Mouse (Mus musculus) thymus, adult 18-20 months (tissue): Measurements from ENCODE around the gene Lrrc4.

ENCODE experiments used
- DNase-seq, 2 experiments: peaks; one replicate each; pipeline ENCODE4 v3.0.0; 2022; ENCODE audit warnings: mixed read lengths in 2 of 2

Lrrc4 gene

DNA sequence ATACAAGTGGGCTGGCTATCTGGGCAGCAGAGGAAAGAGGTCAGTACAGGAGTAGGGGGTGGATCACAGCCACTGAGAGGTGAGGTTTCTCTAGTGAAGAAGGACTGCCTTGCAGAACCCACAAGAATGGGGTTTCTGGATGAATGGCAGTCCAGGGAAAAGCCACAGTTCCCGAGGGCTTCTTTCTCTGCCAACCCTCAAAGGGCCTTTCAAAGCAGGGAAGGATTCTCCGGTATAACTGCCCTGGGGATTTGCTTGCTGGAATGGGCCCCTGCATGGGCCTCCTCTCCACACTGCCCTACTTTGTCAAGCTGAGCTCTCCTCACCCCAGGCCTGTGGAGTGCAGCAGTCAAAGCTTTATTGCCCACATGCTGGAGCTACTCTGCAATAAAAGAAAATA, 22.1 kb upstream of the Lrrc4 start:
- DNase-seq: no peak

DNA sequence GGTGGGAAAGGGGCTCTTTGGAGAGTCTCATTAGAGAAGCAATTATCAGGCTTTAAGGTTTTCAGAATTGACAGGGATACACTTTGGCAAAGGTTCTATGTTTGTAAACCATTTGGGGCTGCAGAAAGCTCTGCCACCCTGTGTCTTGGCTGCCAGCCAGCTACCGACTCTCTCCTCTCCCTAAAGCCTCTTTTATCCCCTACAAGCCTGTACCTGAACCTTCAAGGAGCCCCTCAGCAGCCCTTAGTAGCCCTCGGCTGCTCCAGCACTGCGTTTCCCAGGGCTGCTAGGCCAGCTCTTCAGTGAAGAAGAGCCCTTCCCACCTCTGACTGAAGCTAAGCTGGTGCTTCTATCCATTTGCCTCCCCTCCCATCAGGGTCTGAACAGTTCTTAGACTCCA, 21.6 kb upstream of the Lrrc4 start:
- no peak for DNase-seq

DNA sequence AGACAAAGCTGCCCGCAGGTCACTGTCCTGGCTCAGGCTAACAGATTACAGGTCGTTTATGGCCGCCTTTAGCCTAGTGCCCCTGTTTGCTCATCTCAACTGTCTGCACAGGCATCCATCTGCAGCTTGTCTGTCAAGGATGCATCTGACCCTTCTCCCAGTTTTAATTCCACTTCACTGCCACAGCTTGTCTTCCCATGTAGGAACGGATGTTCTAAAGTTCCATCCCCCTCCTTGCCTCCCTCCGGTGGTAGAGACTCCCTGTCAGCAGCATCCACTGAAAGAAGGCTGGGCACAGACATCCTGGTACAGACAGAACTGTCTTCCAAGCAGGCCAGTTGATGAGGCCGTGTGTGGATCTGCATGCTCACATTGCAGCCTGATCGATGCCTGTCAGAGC, 20.8 kb upstream of the Lrrc4 start:
- no peak for DNase-seq

DNA sequence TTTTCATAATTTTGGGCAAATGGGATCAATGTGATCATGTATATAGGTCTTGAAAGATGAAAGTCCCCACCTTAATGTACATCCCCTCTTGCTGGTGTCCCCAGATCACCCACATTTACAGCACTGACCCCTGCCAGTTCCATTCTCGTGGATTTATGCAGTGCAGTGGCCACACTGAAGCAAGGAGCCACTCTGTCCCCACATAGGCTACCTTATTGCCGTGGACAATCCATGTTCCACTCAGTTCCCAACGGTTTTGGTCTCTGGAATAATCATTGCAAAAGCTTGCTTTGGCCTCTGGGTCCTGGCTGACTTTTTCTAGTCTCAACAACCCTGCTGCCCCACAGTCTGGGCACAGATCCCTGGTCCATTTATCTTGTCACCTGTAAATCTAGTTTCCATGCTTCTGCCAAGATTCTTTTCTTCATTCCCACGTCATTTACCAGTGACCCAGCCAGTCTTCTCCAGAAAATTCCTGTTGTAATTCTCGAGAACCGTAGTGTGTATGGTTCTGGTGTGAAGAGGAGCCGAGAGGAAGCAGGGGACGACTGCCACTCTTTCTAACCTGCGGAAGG, 18.9 kb upstream of the Lrrc4 start:
- DNase-seq: no peak

DNA sequence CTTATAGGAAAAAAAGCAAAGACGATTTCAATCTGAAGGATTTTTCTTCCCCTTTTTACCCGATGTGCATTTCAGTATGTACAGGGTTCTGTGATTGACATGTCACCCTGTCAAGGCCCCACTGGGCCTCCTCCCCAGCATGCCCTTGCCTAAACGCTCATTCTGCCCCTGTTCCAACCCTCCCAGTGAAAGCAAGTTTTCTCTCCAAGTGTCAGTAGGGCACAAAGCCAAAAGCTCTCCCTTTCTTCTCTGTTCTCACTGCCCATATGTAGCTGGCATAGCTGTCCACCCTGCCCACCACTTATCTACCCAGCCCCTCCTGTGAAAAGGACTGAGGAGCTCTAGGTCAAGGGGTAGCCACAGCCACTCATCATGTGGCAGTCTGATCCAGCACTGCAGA, 17.8 kb upstream of the Lrrc4 start:
- DNase-seq: no peak

DNA sequence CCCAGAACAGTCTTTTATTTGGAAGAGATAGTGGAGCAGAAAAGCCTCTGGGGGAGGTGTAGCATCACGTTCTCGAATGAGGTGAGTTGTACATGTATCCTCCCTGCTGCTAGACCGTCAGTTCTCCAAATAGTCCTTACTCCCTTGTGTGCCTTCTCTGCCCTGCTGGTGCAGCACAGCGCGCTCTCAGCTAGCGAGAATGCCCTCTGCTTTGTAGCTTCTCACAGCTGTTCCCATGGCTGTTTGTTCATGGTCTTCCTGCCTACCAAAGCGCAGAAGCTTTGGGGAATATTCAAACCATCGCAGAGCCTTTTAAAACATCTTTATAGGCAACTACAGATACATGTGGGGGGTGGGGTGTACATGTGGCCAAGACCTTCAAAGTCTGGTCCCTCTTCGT, 17.3 kb upstream of the Lrrc4 start:
- no peak for DNase-seq

DNA sequence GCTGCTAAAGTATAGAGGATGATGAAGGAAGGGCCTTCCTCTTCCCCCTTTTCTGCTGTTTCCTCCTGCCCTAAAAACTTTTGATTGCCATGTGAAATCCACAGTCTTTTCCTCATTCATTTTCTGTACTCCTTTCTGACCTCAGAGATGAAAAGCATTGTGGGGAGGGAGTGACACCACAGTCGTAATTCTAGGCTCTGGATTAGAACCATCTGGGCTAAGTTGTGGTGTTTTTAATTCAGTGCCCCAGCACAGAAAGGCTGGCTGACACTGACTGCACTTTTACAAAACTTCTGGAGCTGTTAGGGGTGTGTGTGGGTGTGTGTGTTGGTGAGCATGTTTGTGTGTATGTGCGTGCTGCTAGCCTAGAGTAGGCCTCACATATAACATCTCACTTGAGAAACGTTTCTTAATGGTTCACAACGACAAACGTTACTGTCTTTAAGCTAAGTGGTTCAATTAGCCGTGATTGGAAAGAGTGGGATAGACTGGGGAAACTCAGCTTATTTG, 16.8 kb upstream of the Lrrc4 start:
- no peak for DNase-seq

DNA sequence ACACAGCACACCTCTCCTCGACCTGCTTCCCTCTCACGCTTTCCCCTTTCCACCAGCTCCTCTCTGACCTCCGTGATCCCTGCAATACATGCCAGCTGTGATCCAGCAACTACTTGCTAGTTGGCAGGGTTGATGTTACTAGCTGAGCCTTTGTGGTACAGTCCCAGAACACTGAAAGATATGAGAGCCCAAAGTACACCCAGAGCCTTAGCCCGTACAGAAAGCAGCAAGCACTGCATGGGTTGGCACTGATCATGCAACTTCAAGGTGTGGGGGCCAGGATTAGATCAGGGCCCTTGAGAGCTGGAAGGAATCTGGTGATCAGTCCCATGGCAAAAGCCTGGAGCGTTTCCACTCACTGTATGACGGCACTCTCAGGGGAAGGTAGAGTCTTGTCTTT, 16.1 kb upstream of the Lrrc4 start:
- no peak for DNase-seq

DNA sequence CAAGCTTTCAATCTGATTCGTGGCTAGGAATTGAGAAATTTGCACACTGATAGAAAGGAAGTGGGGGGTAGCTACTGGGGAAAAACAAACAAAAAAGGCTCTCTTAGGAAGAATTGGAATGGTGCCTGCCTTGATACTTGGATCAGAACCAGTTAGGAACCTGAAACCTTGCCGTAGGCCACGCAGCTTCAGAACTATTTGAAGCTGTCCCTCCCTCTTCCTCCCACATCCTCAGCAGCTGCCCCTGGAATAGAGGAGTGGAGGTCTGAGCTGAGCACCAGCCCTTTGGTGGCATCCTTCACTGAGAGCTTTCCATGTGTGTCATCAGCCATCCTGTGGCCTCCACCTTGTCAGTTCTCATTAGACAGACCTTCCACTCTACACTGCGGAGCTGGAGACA, 14.1 kb upstream of the Lrrc4 start:
- DNase-seq: no peak

DNA sequence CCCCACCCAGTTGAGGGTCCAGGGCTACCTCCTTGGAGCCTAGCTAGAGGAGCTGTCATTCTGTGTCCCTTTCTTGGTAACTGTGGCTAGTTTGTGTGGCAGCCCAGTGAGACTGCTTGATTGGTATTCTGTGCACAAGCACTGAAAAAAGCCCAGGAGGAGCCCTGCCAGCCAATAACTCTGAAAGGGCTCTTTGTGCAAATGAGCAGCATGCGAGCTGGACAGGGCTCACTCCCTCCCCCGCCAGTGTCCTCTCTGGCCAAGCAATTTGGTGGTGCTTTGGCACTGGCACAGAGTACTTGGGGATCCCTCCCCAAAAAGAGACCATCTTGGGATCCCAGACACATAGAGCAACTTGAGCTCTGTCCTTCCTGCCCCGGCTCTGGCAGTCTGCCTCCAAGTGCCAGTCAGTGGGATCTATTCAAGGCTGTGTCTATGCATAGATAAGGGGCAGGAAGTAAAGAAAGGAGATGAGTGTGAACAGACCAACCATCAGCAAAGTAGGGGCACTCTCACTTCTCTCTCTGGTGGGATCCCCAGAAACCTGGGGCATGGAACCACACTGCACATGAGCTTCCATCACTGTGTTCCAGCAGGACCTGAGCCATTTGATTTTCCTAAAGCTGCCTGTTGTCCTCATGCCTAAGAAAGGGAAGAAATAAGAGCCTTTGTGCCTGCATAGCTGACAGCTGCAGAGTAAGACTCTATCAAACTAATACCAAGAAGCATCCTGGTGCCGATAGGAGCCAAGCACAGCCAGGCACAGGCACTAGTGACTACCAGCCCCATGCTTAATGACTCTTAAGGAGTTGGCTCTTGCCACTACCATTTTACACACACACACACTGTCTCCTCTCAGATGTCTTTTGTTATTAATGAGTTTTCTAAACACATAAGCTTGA, 11.1 kb upstream of the Lrrc4 start:
- DNase-seq: no peak

DNA sequence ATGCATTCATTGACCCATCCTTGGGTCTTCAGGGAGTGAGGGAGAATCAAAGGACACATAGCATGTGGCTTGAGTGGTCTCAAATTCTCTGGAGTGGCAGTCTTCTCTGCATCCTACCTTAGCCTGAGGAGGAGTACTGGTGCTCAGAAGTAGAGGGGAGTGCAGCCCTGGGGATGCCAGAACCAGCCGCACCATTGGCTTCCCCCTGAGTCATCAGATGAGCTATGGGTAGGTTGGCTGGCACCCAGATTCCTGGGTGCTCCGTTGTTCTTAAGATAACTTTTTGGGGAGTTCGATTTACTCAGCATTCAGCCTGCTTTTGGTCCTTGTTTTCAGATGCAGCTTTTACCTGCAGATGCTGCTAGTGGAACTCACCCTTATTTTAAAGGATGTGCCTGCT, 10.0 kb upstream of the Lrrc4 start:
- DNase-seq: no peak

DNA sequence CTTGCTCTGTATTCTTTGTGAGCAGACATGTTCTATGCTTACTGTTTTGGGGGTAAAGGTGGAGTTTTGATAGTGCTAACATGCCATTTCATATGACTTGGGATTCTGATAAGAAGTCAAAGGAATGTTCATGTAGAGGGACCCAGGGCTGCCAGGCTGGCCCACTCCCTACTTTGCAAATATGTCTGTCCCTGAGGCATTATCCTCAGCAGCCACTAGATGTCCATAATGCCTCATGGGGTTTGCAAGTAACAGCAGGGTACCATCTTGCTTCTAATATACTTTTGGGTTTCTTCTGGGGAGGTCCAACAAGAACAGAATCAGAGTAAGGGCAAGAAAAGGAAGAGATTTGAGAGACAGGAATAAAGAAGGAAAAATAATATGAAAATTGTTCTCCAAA, 5.1 kb upstream of the Lrrc4 start:
- DNase-seq: no peak

DNA sequence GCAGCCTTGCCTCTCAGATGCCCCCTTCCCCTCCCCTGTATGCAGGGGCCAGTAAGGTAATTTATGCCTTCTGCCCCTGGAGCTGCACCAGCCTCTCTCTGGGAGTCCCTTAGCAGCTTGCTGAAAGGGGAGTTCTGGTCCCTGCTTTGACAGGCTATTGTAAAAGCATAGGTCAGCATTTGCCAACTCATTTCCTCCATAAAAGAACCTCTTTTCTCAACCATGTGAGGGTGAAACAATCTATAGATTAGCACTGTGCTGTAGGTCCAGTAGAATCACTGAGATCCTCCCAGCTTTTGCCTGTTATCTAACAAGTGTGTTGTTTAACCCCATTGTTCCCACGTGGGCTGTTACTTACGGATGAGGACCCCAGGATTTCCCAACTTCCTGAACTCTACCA, 2.5 kb upstream of the Lrrc4 start:
- no peak for DNase-seq

DNA sequence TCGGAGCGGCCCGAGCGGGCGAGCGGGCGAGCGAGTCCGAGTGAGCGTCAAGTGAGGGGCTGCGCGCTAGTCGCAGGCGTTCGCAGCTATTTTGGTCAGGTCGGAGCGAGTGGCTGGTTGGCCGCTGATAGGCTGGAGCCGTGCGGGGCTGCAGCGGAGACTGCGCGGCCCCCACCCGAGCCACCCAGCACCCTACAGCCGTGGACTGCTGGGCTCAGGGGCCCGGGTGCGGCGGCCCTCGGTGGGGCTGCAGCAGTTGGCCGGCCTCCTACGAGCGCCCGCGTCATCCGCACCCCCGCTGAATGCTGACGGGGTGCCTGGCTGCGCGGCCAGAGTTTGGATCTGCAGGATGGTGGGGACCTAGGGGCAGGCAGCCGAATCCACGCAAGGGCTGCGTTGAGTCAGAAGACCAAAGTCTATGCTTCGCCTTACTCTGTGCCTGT, 1.9 kb upstream of the Lrrc4 start:
- DNase-seq: no peak

DNA sequence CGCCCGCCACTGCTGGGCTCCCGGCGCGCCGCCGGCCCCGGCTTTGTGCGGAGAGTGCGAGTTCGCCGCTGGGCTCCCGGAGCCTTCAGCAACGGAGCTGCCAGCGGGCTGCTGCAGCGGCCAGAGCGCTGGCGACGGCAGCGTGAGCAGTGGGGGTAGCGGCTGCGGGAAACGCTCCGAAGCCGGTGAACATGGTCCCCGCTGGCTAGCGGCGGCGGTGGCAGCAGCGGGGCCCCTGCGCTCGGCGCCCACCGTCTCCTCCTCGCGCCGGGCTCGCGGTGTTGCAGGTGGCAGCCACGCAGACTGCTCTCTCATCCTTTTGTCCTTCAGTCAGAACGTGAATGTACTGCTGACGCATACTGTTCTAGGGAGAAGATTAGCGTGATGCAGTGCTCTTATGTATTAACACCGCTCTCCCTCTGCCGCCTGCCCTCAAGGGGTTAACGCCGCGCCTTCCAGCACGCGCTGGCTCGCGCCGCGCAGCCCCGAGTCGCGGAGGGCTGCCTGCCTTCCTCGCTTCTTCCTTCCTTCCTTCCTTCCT, 1.3 kb upstream of the Lrrc4 start:
- DNase-seq: no peak

DNA sequence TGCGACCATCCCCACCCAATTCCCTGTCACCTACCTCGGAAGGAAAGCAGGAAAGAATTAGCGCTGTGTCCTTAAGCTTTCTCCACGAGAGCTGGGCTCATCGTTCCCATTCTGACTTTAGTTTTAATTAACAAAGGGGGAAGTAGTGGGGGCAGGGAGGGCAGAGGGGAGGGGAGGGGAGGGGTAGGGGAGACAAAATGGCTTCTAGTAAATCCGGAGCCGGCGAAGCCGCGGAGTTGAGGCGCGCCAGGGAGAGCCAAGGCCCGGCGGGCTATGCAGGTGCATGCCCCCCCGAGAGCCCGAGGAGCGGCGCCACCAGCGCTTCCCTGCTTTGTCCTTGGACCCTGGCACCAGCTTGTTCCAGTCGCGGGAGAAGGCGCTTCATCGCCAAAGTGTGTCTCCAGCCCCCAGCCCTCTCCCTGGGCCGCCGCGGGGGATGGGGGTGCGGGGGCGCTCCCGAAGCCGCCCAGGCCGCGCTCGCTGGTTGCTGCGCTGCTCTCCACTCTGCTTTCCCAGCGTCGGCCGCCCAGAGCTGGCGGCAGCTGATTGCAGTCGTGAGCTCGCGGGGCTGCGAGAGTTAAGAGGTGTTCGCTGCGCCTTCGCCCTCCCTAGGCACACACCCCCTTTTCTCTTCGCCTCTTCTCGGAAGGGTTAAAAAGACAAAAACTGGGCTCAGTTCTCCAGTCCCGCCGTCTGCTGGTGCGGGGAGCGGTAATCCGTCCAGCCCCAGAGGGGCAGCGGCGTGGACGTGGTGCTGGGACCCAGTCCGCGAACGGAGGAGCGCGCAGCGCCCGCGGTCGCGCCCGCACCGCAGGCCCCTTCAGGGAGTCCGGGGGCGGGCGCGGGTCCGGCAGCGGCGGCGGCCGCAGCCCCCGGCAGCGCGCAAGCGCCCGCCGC, 555 bp upstream of the Lrrc4 start:
- DNase-seq: no peak

DNA sequence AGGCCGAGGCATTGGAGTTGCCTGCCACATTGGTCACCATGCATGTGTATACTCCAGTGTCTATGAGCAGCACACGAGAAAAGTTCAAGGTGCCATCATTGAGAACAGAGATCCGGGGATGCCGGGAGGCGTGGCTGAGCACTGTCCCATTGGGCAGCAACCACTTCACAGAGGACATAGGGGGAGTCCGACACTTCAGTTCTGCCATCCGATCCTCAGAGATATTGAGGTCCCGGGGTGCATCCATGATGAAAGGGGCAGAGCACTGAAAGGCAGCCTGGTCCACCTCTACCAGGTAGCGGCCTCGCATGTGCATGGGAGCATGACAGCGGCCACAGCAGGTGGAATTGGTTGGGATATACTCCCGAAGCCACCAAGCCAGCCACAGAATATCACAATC, 1.2 kb downstream of the Lrrc4 start:
- DNase-seq: no peak

DNA sequence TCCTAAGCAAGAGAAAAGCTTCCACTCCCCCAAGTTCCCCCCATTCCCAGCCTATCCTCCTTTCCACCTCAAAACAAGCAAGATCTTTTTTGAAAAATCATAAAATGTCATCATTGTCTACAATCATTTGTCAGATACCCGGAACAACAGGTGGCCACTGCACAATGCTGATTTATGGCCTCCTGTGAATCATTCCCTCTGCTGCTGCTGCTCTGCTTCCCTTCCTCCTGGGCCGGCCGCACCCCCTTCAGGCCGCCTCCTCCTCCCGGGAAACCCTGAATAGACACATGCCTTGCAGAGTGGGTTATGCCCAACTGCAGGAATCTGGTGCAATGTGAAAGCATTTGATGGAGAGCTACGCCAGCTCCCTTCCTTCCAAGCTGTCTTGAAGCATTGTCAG, 3.0 kb downstream of the Lrrc4 start:
- DNase-seq: no peak

DNA sequence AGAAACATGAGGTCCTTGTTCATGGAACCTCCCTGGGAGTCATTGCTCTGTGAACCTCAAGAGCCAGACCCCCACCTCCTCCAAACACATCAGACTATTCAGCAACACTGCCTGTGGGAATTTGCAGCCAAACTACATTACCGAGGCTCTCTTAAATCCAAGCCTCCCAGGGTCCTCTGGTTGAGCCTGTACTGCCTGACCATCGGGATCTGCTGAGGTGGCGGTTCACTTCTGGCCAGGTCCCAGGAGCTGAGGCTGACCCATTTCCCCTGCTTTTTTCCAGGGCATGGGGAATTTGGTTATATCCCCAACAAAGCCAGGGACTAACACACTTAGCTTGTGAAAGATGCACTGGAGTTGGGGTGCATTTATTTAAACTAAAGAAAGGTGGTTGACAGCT, 4.0 kb downstream of the Lrrc4 start:
- DNase-seq: no peak

DNA sequence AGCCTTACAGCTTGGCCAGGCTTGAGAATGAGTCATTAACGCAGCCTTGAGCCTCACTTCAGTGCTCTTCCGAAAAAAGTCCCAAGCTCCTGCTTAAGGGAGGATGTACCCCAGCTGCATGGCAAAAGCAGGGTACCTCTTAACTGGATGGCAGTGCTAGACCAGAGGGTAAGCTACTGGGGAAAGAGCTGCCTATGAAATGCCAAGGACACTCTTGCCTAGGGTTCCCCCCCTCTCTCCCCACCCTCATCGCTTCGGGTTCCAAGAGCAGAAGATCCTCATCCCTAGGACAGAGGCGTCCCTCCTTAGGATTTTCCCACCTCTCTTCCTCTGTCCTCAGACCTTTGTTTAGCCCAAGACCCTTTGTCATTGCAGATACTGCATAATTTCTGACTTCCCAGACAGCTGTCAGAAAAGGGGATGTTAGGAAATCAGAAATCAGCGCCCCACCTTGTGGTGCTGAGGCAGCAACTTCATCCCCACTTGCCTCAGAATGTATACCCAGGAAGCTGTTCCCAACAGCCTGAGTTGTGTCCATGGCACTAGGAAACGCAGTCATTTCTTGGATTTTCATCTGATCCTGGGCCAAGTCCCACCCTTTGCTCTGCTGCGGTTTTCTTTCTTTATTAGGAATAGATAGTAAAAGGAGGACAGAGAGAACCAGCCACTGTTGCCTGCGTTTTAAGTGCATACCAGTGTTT, 4.7 kb downstream of the Lrrc4 start:
- DNase-seq: no peak

DNA sequence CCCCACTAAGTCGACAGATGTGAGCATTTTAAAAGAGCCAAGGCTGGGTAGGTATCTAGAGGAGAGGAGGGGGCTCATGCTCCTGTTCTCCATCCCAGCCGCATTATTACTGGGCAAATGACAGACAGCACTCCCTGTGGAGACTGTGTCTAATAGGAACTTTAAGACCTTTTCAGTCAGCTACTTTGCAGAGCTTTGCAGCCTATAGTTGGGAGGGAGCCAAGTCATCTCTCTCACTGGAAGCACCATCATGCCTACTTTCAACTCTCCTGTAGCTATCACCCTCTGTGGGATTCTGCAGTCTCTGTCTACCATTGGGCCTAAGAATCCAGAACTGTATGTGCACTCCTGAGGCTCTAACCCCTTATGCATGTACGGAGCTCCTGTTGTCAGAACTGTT, 5.7 kb downstream of the Lrrc4 start:
- DNase-seq: no peak

DNA sequence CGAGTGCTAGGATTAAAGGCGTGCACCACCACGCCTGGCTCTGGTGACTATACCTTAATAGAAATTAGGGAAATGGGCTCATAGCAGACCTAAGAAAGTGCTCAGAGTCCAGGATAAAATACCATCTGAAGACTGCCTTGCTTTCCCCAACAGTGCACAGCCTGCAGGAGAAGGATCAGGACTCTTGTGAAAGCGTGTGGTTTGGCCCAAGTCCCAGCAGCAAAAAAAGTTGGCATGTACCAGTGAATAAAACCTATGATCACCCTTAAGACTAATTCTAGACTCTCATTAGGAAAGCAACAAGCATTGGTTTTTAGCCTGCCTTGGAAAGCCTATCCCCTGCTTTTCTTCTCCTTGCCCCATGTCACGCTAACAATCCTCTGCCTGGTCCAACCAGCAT, 7.7 kb downstream of the Lrrc4 start:
- DNase-seq: no peak

DNA sequence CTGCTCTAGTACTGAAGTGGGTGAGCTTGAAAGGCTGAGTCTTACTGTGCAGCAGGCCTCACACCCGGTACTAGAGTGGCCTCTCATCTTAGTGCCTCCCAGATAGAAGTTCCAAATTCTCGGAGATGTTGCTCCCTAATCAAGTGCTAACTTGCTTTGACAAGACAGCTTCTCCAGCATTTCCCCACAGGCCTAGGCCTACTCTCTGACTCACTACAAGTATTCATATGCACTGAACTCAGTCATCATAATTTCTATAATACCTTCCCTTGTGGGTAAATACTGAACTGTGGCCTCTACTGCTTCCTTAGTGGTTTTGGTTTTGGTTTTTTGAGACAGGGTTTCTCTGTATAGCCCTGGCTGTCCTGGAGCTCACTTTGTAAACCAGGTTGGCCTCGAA, 8.2 kb downstream of the Lrrc4 start:
- no peak for DNase-seq
